Mouse (Mus musculus): ENCODE data around the gene Cdc42ep2. TPM values are rescaled to one million over a fixed set of nuclear protein-coding genes. Genes with fewer than 3 reads are reported as not detected.

Cdc42ep2 gene
- total RNA-seq (2023), result 0.67 TPM

GRCm38 (mm10) chr19:5924713-5925093 is at the start of gene Cdc42ep2:
TSS of gene Cdc42ep2 (minus strand) at chr19:5924816.

DNA sequence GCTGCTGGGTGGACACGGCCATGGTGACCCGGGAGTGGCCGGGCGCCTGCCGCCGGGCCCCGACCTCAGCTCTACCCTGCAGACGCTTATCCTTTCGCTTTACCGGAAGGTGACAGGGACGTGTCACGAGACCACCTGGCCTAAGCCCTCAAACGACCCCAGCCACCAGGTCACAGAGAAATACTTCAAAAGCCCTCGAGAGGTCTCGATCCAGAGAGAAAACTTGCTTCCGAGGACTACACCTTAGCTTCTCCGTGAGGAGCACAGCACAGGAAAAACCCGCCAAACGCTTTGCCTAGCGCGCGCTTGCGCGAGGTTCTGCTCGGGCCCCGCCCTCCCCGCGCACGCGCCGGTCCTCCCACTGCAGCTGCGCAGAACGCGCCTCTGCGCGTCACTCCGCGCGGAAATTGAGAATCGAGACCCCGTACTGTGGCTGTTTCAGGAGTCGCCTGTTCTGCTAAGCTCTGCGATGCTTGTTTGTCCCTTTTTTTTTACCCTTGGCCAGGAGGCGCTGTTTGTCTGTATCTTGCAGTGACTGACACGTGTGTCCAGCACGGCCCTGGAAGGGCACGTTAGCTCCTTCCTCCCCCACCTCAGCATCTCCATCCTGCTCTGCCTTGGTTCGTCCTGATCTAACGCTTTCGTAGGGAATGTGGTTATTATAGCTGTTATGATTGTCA is 39.4 kb upstream of the Cdc42ep2 start, which contains the start of gene Pola2:
TSS of gene Pola2 (minus strand) at position 320 of the 680 bp plus-strand sequence.

GRCm38 (mm10) chr19:5913007-5913719 is 11.5 kb downstream of the Cdc42ep2 start, which contains the start of gene Dpf2:
TSS of gene Dpf2 (minus strand) at chr19:5913010.

DNA sequence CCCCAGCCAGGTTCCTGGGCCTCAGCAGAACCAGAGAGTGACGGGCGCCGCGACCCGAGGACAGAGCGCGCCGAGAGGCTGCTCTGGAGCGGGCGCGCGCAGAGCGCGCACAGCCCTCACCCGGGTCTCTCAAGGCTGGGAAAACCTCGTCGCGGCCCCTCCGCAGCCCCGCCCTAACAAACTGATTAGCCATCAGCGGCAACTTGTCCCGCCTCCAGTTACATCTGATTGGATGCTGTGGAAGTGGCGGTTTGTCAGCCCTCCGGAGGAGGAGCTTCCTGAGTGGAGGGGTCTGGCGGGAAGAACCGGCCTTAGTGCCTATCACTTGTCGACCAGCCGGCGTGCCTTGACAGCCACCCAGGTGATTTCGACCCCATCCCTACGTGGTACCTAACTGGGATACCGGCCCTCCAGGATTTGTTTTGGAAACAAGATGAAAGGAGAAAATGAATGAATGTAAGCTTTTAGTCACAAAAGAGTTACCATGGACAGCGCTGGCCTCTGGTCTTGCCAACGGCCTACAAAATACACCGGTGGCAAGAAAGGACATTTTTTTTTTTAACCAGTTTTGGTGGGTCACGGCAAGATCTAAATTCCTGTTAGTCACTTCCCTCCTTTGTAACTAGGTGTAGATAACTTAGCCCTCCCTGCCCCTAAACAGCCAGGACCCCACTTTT is 30.5 kb downstream of the Cdc42ep2 start, which contains the start of gene Tigd3:
TSS of gene Tigd3 (minus strand) at position 148 of the 677 bp plus-strand sequence.

GRCm38 (mm10) chr19:5877618-5878361 is 46.8 kb downstream of the Cdc42ep2 start, which contains the start of gene Slc25a45:
TSS of gene Slc25a45 (plus strand) at chr19:5877808.

GRCm38 (mm10) chr19:5874969-5875480 is 49.6 kb downstream of the Cdc42ep2 start, which contains the start of gene Frmd8:
TSS of gene Frmd8 (minus strand) at chr19:5875274.

Other genes with a start within 250 kb of the Cdc42ep2 start
- gene Map3k11, start 236.1 kb downstream of the Cdc42ep2 start, total RNA-seq (2023), result 53.9 TPM
- gene Pcnx3, start 235.9 kb downstream of the Cdc42ep2 start, total RNA-seq (2023), result 165 TPM
- not detected for gene Kcnk7, start 220.4 kb downstream of the Cdc42ep2 start, total RNA-seq (2023)
- 24.1 TPM for gene Ehbp1l1, start 198.5 kb downstream of the Cdc42ep2 start, total RNA-seq (2023)
- 25.9 TPM for gene Fam89b, start 195.2 kb downstream of the Cdc42ep2 start, total RNA-seq (2023)
- gene Ltbp3, start 183.9 kb downstream of the Cdc42ep2 start, total RNA-seq (2023), result not detected
- 55.4 TPM for gene Scyl1, start 153.4 kb downstream of the Cdc42ep2 start, total RNA-seq (2023)
- gene Frmd8, start 49.5 kb downstream of the Cdc42ep2 start, total RNA-seq (2023), result 152 TPM
- 20.8 TPM for gene Slc25a45, start 47.0 kb downstream of the Cdc42ep2 start, total RNA-seq (2023)
- gene Tigd3, start 30.7 kb downstream of the Cdc42ep2 start, total RNA-seq (2023), result 1.7 TPM
- 147 TPM for gene Dpf2, start 11.8 kb downstream of the Cdc42ep2 start, total RNA-seq (2023)
- gene Pola2, start 39.4 kb upstream of the Cdc42ep2 start, total RNA-seq (2023), result 63.5 TPM
- gene Slc22a20, start 61.3 kb upstream of the Cdc42ep2 start, total RNA-seq (2023), result not detected
- 143 TPM for gene Capn1, start 91.1 kb upstream of the Cdc42ep2 start, total RNA-seq (2023)
- gene Syvn1, start 121.8 kb upstream of the Cdc42ep2 start, total RNA-seq (2023), result 46.9 TPM
- gene Mrpl49, start 133.0 kb upstream of the Cdc42ep2 start, total RNA-seq (2023), result 18.0 TPM
- 3,401 TPM for gene Fau, start 133.0 kb upstream of the Cdc42ep2 start, total RNA-seq (2023)
- 11.9 TPM for gene Znhit2, start 136.4 kb upstream of the Cdc42ep2 start, total RNA-seq (2023)
- 18.8 TPM for gene Tm7sf2, start 143.6 kb upstream of the Cdc42ep2 start, total RNA-seq (2023)
- 110 TPM for gene Vps51, start 152.4 kb upstream of the Cdc42ep2 start, total RNA-seq (2023)
- not detected for gene Tmem262, start 155.2 kb upstream of the Cdc42ep2 start, total RNA-seq (2023)
- not detected for gene Gm28374, start 157.4 kb upstream of the Cdc42ep2 start, total RNA-seq (2023)
- gene Zfpl1, start 160.1 kb upstream of the Cdc42ep2 start, total RNA-seq (2023), result 44.0 TPM
- gene Cdca5, start 160.2 kb upstream of the Cdc42ep2 start, total RNA-seq (2023), result 0.89 TPM
- gene AC131692.1, start 169.6 kb upstream of the Cdc42ep2 start, total RNA-seq (2023), result not detected
- not detected for gene Naaladl1, start 181.0 kb upstream of the Cdc42ep2 start, total RNA-seq (2023)
- gene Sac3d1, start 193.8 kb upstream of the Cdc42ep2 start, total RNA-seq (2023), result 9.6 TPM
- gene Snx15, start 203.5 kb upstream of the Cdc42ep2 start, total RNA-seq (2023), result 32.0 TPM
- not detected for gene Batf2, start 216.2 kb upstream of the Cdc42ep2 start, total RNA-seq (2023)
- gene Arl2, start 216.7 kb upstream of the Cdc42ep2 start, total RNA-seq (2023), result 26.0 TPM